Mouse (Mus musculus): ENCODE data around the gene Olfr340. TPM values are rescaled to one million over a fixed set of nuclear protein-coding genes. Genes with fewer than 3 reads are reported as not detected.

Olfr340 gene
- polyA plus RNA-seq (2014; fragmentation: Illumina TruSeq; extraction: RNeasy Lipid Tissue Mini Kit (QIAGEN cat#74804); ENCODE audit: low read depth, low replicate concordance), result not detected

GRCm38 (mm10) chr2:36452287-36452686, at the start of gene Olfr340:
TSS of gene Olfr340 (plus strand) at chr2:36452587.

GRCm38 (mm10) chr2:36418647-36419046, 33.7 kb upstream of the Olfr340 start, which contains the start of gene Olfr339:
TSS of gene Olfr339 (plus strand) at chr2:36418947.

GRCm38 (mm10) chr2:36482368-36482767, 30.0 kb downstream of the Olfr340 start, which contains the start of gene Olfr341:
TSS of gene Olfr341 (minus strand) at chr2:36482468.

Other genes starting within 250 kb of the Olfr340 start
- 0.36 TPM for gene Ptgs1, start 222.2 kb upstream of the Olfr340 start, polyA plus RNA-seq (2014; fragmentation: Illumina TruSeq; extraction: RNeasy Lipid Tissue Mini Kit (QIAGEN cat#74804); ENCODE audit: low read depth, low replicate concordance)
- not detected for gene Olfr338, start 79.1 kb upstream of the Olfr340 start, polyA plus RNA-seq (2014; fragmentation: Illumina TruSeq; extraction: RNeasy Lipid Tissue Mini Kit (QIAGEN cat#74804); ENCODE audit: low read depth, low replicate concordance)
- gene Olfr339, start 33.6 kb upstream of the Olfr340 start, polyA plus RNA-seq (2014; fragmentation: Illumina TruSeq; extraction: RNeasy Lipid Tissue Mini Kit (QIAGEN cat#74804); ENCODE audit: low read depth, low replicate concordance), result not detected
- gene Olfr341, start 29.9 kb downstream of the Olfr340 start, polyA plus RNA-seq (2014; fragmentation: Illumina TruSeq; extraction: RNeasy Lipid Tissue Mini Kit (QIAGEN cat#74804); ENCODE audit: low read depth, low replicate concordance), result not detected
- not detected for gene Olfr342, start 72.4 kb downstream of the Olfr340 start, polyA plus RNA-seq (2014; fragmentation: Illumina TruSeq; extraction: RNeasy Lipid Tissue Mini Kit (QIAGEN cat#74804); ENCODE audit: low read depth, low replicate concordance)
- gene Olfr344, start 114.1 kb downstream of the Olfr340 start, polyA plus RNA-seq (2014; fragmentation: Illumina TruSeq; extraction: RNeasy Lipid Tissue Mini Kit (QIAGEN cat#74804); ENCODE audit: low read depth, low replicate concordance), result not detected
- not detected for gene Olfr345, start 187.5 kb downstream of the Olfr340 start, polyA plus RNA-seq (2014; fragmentation: Illumina TruSeq; extraction: RNeasy Lipid Tissue Mini Kit (QIAGEN cat#74804); ENCODE audit: low read depth, low replicate concordance)
- gene Olfr346, start 233.2 kb downstream of the Olfr340 start, polyA plus RNA-seq (2014; fragmentation: Illumina TruSeq; extraction: RNeasy Lipid Tissue Mini Kit (QIAGEN cat#74804); ENCODE audit: low read depth, low replicate concordance), result not detected